Mouse (Mus musculus) gastrocnemius, adult 18-20 months (tissue): ENCODE measurements around the gene Astn2. TPM values are rescaled to one million over a fixed set of nuclear protein-coding genes. Genes with fewer than 3 reads are reported as not detected.
A peak's percentile ranks its signal among the peaks of the same experiment; 100 is the strongest.

Experiments used
- DNase-seq: peaks from one replicate; pipeline ENCODE4 v3.0.0; 2021; ENCODE audit warnings: low spot score
- total RNA-seq, 2 experiments: library from RNA; stranded (reverse); gene quantifications; 2 replicates each; pipeline ENCODE4 v1.2.3; 2021

Gene Astn2
- total RNA-seq, 2 experiments from 2014 or later, result 0.78 to 1.1 TPM

- no peak for DNase-seq
Measured at GRCm38 (mm10) chr4:66170787-66171186, 233.6 kb downstream of the Astn2 start.

GRCm38 (mm10) chr4:66169485-66169884 lies 234.9 kb downstream of the Astn2 start:
- no peak for DNase-seq

GRCm38 (mm10) chr4:66158714-66159113 lies 245.7 kb downstream of the Astn2 start:
- DNase-seq, result no peak

- peak; percentile 23 for DNase-seq
Measured at GRCm38 (mm10) chr4:66157439-66158113, 246.8 kb downstream of the Astn2 start.

GRCm38 (mm10) chr4:66146546-66146945 lies 257.9 kb downstream of the Astn2 start:
- DNase-seq, result no peak

- no peak for DNase-seq
Measured at GRCm38 (mm10) chr4:66126181-66126580, 278.2 kb downstream of the Astn2 start.

GRCm38 (mm10) chr4:66122766-66123358 lies 281.5 kb downstream of the Astn2 start:
- DNase-seq, result no peak

GRCm38 (mm10) chr4:66114243-66114642 lies 290.2 kb downstream of the Astn2 start:
- DNase-seq, result no peak

GRCm38 (mm10) chr4:66102037-66102436 lies 302.4 kb downstream of the Astn2 start:
- DNase-seq, result no peak

GRCm38 (mm10) chr4:66097629-66098028 lies 306.8 kb downstream of the Astn2 start:
- no peak for DNase-seq

GRCm38 (mm10) chr4:66096104-66096503 lies 308.3 kb downstream of the Astn2 start:
- DNase-seq, result no peak

GRCm38 (mm10) chr4:66057161-66057560 lies 347.2 kb downstream of the Astn2 start:
- DNase-seq, result no peak

- no peak for DNase-seq
Measured at GRCm38 (mm10) chr4:66055690-66056089, 348.7 kb downstream of the Astn2 start.

- no peak for DNase-seq
Measured at GRCm38 (mm10) chr4:66043014-66043672, 361.3 kb downstream of the Astn2 start.

- DNase-seq, result no peak
Measured at GRCm38 (mm10) chr4:66033826-66034225, 370.6 kb downstream of the Astn2 start.

- DNase-seq, result no peak
Measured at GRCm38 (mm10) chr4:66031320-66031870, 373.0 kb downstream of the Astn2 start.

GRCm38 (mm10) chr4:66029901-66030300 lies 374.5 kb downstream of the Astn2 start:
- no peak for DNase-seq

- no peak for DNase-seq
Measured at GRCm38 (mm10) chr4:66027866-66028265, 376.5 kb downstream of the Astn2 start.

GRCm38 (mm10) chr4:66025393-66026062 lies 378.9 kb downstream of the Astn2 start:
- DNase-seq, result peak; percentile 52

- DNase-seq, result no peak
Measured at GRCm38 (mm10) chr4:66002936-66003335, 401.5 kb downstream of the Astn2 start.

GRCm38 (mm10) chr4:65983643-65984042 lies 420.8 kb downstream of the Astn2 start:
- no peak for DNase-seq

- DNase-seq, result no peak
Measured at GRCm38 (mm10) chr4:65982882-65983281, 421.5 kb downstream of the Astn2 start.
